Mouse (Mus musculus) ovary, postnatal 10 days (tissue): Measurements from ENCODE around the gene Syngr1.

Experiments used
- DNase-seq: peaks from one replicate; pipeline ENCODE4 v3.0.0; 2022; ENCODE audit warnings: low spot score

Gene Syngr1

GRCm38 (mm10) chr15:80070095-80070644, 21.0 kb upstream of the Syngr1 start:
- DNase-seq = no peak

GRCm38 (mm10) chr15:80071951-80072437, 19.1 kb upstream of the Syngr1 start:
- DNase-seq = no peak

GRCm38 (mm10) chr15:80072579-80073255, 18.4 kb upstream of the Syngr1 start:
- DNase-seq = no peak

GRCm38 (mm10) chr15:80073256-80073621, 17.9 kb upstream of the Syngr1 start:
- DNase-seq = no peak

GRCm38 (mm10) chr15:80074663-80075373, 16.3 kb upstream of the Syngr1 start:
- no peak for DNase-seq

GRCm38 (mm10) chr15:80075374-80075694, 15.8 kb upstream of the Syngr1 start:
- DNase-seq = no peak

- no peak for DNase-seq
Observed at GRCm38 (mm10) chr15:80075733-80076337, 15.3 kb upstream of the Syngr1 start.

- DNase-seq = no peak
Observed at GRCm38 (mm10) chr15:80076338-80077136, 14.6 kb upstream of the Syngr1 start.

- no peak for DNase-seq
Observed at GRCm38 (mm10) chr15:80078058-80078814, 12.9 kb upstream of the Syngr1 start.

- DNase-seq = no peak
Observed at GRCm38 (mm10) chr15:80079129-80079668, 11.9 kb upstream of the Syngr1 start.

GRCm38 (mm10) chr15:80079954-80080353, 11.2 kb upstream of the Syngr1 start:
- no peak for DNase-seq

GRCm38 (mm10) chr15:80080711-80081615, 10.2 kb upstream of the Syngr1 start:
- DNase-seq = no peak

- DNase-seq = no peak
Observed at GRCm38 (mm10) chr15:80081801-80082546, 9.2 kb upstream of the Syngr1 start.

GRCm38 (mm10) chr15:80082661-80083275, 8.4 kb upstream of the Syngr1 start:
- DNase-seq = no peak

- peak; percentile 94 for DNase-seq
Observed at GRCm38 (mm10) chr15:80083276-80083731, 7.8 kb upstream of the Syngr1 start.

- DNase-seq = no peak
Observed at GRCm38 (mm10) chr15:80083740-80084139, 7.4 kb upstream of the Syngr1 start.

- no peak for DNase-seq
Observed at GRCm38 (mm10) chr15:80087406-80088012, 3.6 kb upstream of the Syngr1 start.

GRCm38 (mm10) chr15:80088637-80089036, 2.5 kb upstream of the Syngr1 start:
- DNase-seq = peak; percentile 68
